Mouse (Mus musculus): ENCODE data around the gene Wipi2. TPM values are rescaled to one million over a fixed set of nuclear protein-coding genes. Genes with fewer than 3 reads are reported as not detected.
A peak's percentile ranks its signal among the peaks of the same experiment; 100 is the strongest.

Gene Wipi2
- total RNA-seq, 1 experiment from 2014 or later = 32.8 TPM

DNA sequence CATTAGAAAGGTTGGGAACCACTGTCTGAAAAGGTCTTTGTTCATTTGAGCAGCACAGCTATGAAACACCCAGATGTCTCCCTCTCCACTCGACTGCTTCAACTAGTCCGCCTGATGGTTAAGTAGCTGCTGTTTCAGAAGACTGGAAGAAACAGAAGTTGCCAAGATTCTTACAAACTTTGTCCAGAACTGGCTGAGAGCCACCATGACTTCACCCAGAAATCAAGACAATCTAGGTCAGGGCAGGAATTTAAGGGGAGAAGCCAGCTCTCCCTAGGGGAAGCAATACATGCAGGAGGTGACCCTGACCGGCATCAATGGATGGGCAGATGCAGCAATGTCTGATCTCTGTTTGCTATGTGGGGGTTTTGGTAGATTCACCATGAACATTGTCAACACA is 54.4 kb downstream of the Wipi2 start:
- ATAC-seq (replicated peaks; ENCODE audit: insufficient number of reproducible peaks, low FRiP score, low TSS enrichment, poor library complexity, severe bottlenecking) = no peak

DNA sequence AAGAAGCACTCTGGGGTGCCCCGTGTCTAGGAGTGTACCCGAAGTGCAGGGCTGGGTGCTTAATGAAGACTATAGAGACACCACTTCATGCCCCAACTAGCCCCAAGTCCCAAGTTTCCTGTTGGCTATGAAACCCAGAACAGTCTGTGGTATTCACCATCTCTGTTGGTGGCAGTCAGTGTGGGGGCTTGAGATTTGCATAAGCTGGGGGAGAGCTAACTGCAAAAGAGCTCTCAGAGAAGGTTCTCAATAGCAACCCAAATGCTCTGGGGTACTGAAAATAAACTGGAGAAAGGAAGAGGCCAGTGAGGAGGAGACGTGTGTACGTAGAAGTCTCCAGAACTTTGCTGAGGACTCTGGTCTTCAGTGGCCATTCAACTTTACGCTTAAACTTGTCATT is 55.0 kb downstream of the Wipi2 start:
- no peak for ATAC-seq (replicated peaks; ENCODE audit: insufficient number of reproducible peaks, low FRiP score, low TSS enrichment, poor library complexity, severe bottlenecking)

DNA sequence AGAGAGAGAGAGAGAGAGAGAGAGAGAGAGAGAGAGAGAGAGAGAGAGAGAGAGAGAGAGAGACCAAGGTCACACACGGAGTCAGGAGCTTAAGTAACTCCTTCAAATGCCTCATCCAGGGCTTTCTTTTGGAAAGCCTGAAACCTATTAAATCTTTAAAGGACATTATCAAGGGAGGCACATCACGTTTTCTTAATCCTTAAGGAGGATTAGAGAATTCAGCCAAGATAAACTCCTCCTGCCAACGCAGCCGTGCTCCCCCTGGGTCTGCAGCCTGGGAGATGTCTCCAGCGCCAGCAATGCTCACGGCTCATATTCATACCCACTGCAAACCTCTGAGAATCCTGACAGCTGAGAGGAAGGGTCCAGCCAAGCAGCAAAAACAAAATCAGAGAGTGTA is 61.4 kb downstream of the Wipi2 start:
- no peak for ATAC-seq (replicated peaks; ENCODE audit: insufficient number of reproducible peaks, low FRiP score, low TSS enrichment, poor library complexity, severe bottlenecking)

DNA sequence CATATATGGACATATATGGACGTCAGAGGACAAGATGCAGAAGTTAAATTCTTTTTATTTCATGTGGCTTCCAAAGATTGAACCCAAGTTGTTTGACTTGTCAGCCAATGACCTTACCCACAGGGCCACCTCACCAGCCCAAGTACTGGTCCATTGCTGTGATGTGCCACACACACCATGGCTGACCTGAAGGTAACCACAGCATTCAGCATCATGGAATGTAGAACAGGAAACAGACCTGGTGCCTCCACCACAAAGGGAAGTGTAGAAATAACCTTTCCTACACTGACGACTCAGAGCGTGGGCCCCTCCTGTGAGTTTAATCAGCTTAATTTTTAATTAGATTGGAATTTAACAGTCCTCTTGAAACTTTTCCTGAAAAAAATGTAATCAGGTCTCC is 62.8 kb downstream of the Wipi2 start:
- no peak for ATAC-seq (replicated peaks; ENCODE audit: insufficient number of reproducible peaks, low FRiP score, low TSS enrichment, poor library complexity, severe bottlenecking)

DNA sequence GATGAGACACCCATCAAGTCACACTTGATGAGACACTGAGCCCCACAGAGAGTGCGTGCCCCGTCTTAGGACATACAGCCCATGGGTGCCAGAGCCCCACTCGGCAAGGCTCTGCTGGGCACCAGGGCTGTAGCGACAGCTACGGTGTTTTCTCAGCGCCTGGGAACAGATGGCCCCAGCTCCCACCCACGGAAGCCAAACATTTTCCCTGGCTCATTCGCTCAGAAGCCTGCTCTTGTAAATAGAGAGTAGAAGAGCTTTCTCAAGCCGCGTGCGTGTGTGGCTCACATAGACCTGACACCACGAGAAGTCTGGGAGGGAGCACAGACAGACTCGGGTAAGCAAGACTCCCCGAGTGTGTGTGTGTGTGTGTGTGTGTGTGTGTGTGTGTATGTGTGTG is 64.8 kb downstream of the Wipi2 start, which contains the start of gene Slc29a4:
Gene Slc29a4 (plus strand): TSS at position 265 of the 400 bp plus-strand sequence.
- no peak for ATAC-seq (replicated peaks; ENCODE audit: insufficient number of reproducible peaks, low FRiP score, low TSS enrichment, poor library complexity, severe bottlenecking)

DNA sequence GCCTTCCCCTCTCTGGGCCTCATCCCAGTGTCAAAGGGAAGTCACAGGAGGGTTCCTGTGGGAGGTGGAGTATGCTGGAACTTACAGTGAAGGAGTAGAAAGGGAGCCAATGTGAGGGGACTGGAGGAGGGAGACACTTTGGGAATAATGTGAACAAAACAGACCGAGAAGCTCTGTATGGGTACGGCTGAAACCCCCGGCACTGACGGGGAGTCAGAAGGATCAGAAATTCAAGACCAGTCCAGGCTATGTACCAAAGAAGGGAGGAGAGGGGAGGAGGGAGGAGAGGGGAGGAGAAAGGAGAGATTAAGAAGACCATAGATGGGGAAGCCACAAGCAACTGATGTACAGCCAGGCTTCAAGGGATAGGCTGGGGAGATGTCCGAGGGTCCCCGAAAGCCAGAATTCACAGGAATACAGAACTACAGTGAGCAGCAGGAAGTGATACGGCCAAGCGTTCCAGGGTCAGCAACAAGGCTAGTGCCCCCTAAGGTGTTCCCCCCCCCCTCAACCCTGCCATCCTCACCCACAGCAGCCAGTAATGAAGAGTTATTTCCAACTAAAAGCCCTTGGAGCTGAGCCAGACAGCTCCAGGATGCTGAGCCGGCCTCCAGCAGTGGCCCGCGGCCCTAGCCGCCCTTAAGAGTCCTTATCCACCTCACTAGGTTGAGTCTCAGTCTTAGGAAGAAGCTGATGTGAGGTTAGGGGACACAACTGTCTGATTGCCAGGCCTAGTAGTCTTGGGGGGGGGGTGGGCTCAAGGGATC is 65.7 kb downstream of the Wipi2 start:
- ATAC-seq (replicated peaks; ENCODE audit: insufficient number of reproducible peaks, low FRiP score, low TSS enrichment, poor library complexity, severe bottlenecking) = no peak

DNA sequence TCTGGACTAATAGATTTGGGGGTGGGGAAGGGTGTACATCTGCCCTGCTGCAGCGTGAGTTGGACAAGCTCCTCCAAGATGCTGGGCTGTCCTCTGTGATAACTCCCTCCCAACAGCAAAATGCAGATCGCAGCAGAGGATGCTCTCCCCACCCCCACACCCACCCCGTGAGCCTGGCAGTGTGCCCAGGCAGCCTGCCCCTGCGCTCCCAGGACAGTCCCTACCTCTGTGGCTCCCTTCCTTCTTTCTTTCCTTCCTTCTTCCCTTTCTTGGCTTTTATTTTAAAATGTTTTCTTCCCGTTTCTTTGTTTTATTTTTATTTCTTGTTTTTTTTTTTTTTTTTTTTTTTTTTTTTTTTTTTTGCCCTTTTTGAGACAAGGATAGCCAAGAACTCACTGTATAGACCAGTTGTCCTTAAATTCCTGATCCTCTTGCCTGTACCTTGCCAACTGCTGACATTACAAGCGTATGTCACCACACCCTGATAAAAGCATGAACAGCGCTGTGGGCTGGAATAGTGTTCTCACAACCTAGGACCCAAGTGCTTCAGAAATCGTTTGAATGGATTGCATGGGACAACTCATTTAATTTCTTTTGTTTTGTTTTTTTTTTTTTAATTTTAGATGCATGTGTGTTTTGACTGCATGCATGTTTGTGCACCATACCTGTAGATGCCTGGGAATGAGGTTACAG is 66.4 kb downstream of the Wipi2 start:
- no peak for ATAC-seq (replicated peaks; ENCODE audit: insufficient number of reproducible peaks, low FRiP score, low TSS enrichment, poor library complexity, severe bottlenecking)

DNA sequence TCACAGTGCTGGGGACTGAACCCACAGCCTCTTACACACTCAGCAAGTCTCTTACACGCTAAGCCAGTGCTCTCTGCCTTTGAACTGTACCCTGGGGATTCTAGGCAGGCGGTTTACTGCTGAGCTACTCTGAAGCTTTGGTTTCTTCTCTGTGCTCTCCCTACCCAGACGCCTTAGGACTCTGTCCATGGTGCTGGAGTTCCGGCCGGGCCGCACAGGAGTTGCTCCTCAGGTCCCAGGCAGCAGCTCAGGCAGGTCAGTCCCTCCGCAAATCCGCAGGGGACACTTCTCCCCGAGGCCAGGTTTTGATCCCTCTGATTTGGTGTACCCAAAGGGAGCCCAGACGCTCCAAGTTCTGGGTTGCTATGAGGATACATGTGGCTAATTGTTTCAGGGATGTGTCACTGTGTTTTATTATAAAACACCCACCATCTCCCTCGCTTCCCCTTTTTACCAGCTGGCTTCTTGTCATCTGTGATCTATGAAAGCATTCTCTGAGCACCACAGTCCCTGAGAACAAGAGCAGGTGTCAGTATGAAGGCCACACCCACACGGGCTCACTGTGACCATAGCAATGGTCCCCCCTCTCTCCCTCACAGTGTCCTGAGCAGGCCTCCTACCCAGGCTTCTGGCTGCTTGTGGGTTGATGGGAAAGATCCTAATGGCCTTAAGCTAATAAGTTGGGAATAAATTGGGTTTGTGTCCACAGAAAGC is 67.3 kb downstream of the Wipi2 start:
- ATAC-seq (replicated peaks; ENCODE audit: insufficient number of reproducible peaks, low FRiP score, low TSS enrichment, poor library complexity, severe bottlenecking) = no peak

DNA sequence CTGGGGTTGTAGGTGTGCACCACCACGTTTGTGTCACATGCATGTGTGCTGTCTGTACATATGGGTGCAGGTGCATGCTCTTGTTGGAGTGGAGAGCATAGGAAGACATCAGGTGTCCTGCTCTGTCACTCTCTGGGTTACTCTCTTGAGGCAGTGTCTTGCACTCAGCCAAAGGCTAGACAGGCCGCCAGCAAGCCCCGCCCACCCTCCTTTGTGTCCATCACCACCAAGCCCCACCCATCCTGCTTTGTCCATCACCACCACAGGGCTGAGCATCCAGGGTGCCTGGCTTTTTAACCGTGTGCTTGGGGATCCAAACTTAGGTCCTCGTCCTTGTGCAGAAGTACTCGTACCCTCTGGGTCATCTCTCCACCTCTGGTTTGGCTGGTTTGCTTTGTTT is 68.8 kb downstream of the Wipi2 start:
- ATAC-seq (replicated peaks; ENCODE audit: insufficient number of reproducible peaks, low FRiP score, low TSS enrichment, poor library complexity, severe bottlenecking) = no peak

DNA sequence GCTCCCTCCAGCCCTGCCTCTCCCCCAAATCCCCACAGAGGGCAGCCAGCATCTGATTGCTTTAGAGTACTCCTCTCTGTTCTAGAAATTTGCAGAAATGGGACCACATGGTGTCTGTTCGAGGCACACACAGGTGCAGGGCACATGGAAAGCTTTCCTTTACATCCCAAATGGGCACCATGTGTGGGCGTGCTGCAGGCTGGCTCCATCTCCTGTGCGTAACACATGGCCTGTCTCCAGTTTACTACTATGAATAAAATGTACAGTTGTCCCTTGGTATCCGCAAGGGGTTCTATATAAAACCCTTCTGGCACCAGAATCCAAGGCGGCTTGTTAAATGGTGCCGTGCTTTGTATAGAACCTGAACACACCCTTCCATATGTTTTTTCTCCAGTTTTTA is 69.4 kb downstream of the Wipi2 start:
- no peak for ATAC-seq (replicated peaks; ENCODE audit: insufficient number of reproducible peaks, low FRiP score, low TSS enrichment, poor library complexity, severe bottlenecking)

DNA sequence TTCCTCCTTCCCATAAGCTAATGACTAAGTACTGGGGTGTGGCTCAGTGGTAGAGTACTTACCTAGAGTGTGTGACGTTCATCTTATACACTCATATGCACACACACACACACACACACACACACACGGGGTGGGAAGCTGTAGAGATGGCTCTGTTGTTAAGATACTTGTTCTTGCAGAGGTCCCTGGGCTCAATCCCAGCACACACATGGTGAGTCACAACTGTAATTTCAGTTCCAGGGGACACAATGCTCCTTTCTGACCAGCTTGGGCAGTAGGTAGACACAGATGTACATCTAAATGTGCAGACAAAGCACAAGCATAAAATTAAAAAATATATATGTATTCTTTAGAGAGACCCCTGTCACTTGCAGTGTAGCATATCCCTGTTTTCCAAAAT is 70.2 kb downstream of the Wipi2 start:
- ATAC-seq (replicated peaks; ENCODE audit: insufficient number of reproducible peaks, low FRiP score, low TSS enrichment, poor library complexity, severe bottlenecking) = no peak

DNA sequence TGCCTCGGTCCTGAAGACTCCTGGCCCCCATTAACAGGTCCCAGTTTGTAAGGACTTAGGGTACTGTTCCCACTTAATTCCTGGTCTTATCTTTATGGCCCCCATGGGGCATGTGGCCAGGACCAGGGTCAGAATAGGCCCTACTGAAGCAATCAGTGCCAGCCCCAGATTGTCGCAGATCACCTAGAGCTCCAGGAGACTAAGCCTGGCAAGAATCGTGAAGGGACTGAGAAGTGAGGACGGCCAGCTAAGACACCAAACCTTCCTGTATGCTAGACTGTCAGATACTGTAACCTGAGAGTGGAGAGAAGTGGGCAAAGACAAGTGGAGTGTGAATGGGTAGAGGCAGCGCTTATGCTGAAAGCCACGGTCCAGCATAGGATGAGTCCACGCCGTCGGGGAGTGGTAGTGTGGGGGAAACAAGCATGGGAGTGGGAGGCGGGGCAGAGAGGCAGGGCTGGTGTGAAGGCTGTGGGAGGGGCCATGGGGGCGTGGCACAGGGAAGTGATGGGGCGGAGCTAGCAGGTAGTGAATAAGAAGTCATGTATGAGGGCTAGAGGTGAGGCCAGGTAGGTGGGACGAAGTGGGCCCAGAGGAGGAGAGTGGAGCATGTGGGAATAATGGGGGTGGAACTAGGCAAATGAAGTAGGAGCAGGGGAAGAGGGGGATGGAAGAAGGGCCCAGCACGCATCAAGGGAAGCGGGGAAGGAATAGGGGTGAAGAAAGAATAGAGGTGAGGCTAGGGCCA is 73.5 kb downstream of the Wipi2 start:
- no peak for ATAC-seq (replicated peaks; ENCODE audit: insufficient number of reproducible peaks, low FRiP score, low TSS enrichment, poor library complexity, severe bottlenecking)

DNA sequence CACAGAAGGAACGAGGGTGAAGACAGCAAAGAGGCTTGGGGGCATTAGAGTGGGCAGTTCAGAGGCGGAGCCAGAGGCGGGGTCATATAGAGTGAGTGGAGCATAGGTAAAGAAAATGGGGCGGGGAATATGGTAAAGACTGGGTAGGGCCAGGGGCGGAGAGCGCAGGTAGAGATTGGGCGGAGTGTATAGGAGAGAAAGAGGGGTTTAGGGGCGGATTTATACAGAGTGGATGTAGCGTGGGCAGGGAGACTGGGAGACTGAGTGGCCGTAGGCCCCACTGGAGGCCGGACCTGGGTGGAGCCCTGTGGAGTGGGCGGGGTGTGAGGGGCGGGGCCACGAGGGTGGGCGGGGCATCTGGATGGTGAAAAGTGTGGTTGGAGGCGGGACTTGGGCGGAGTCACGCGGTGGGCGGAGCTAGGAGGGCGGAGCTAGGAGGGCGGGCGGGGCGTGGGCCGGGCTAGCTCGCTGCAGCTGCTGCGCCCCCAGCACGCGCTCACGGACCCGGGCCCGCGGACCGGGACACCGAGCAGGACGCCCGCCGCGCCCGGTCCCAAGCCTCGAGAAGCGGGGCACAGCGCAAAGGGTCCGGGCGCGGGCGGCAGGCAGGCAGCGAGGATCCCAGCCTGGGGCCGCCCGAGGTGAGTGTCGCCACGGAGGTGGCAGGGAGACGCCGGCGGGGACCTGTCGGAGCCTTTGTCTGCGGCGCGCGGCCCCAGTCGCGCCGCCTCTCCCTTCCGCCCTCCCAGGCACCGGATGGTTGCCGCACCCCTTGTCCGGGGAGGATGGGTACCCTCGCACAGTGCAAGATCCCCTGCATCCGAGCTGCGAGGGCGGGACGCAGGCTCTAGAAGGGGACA is 74.4 kb downstream of the Wipi2 start:
- ATAC-seq (replicated peaks; ENCODE audit: insufficient number of reproducible peaks, low FRiP score, low TSS enrichment, poor library complexity, severe bottlenecking) = 0 out of 2 replicates have a peak, but pooled peaks have one; percentile 22

DNA sequence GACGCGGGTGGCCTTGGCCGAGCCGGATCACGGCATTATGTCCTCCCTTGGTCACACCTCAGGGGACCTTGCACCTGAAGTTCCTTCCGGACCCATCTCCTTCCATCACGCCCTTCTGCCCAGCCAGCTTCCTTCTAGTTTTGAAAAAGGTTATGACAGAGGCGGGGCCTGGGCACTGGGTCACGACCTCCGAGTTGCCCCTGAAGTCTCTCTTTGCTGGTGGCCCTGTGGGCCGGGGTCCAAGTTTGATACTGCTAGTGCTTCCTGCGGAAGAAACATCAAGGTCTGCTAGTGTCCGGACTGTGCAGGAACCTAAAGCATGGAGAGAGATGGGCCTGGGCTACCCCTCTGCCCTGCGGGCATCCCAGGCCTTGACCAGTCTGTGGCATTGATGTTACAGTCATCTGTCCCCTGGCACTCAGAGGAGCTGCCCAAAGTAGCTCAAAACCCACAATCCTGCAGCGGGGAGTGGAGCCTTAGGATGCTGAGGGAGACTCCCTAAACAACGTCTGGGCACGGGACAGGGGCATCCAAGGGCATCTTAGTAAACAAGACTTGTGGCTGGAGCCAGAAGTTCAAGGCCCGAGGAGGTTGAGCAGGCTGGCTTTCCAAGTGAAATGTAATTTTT is 75.1 kb downstream of the Wipi2 start:
- ATAC-seq (replicated peaks; ENCODE audit: insufficient number of reproducible peaks, low FRiP score, low TSS enrichment, poor library complexity, severe bottlenecking) = no peak

DNA sequence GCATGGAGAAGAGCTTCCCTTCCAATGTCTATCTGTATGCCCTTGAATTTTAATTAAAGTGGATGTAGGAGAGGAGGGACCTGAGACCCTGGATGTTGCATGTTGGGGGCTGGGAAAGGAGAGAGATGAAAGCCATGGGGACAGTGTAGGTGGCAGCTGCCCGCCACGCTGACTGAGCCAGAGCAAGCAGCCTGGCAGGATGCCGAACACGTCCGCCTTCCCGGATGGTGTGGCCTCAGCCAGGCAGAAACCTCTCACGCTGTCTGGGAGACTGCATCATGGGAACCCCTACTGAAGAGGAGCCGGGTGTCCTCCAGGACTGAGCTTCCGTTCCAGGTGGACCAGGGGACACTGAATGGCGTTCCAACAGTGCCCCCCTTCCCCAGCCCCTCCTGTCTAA is 76.1 kb downstream of the Wipi2 start:
- ATAC-seq (replicated peaks; ENCODE audit: insufficient number of reproducible peaks, low FRiP score, low TSS enrichment, poor library complexity, severe bottlenecking) = no peak

DNA sequence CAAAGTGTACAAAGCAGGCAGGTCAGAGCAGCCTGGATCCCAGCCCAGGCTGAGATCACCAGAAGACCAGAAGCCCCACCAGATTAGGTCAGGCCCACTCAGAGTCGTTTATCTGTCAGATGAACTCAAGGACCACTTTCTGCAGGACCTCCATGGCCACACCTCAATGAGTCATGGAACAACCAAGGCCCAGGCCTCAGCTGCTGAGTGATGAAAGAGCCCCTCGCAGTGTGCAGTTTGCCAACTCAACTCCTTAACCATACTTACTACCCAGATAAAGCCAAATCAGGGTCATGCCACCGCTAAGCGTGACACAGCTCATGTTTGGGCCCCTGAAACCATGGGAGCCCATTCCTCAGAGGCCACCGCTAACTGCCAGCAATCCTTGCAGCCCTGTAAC is 80.2 kb downstream of the Wipi2 start:
- ATAC-seq (replicated peaks; ENCODE audit: insufficient number of reproducible peaks, low FRiP score, low TSS enrichment, poor library complexity, severe bottlenecking) = no peak

DNA sequence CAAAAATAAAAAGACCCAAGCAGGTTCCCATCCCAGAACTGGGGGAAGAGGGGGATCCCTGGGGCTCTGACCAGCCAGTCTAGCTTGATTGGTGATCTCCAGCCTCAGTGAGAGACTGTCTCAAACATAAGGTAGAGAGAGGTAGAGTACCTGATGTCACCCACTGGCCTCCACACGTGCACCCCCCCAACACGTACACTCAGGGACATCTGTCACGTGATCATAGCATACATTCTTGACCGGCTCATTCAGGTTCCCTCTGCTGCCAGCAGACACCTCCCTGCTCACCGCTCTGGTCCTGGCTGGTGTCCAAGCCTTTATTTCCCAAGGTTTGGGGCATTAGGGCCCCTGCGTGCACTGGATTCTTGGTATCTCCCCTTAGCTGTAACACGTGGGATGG is 81.9 kb downstream of the Wipi2 start:
- ATAC-seq (replicated peaks; ENCODE audit: insufficient number of reproducible peaks, low FRiP score, low TSS enrichment, poor library complexity, severe bottlenecking) = no peak

DNA sequence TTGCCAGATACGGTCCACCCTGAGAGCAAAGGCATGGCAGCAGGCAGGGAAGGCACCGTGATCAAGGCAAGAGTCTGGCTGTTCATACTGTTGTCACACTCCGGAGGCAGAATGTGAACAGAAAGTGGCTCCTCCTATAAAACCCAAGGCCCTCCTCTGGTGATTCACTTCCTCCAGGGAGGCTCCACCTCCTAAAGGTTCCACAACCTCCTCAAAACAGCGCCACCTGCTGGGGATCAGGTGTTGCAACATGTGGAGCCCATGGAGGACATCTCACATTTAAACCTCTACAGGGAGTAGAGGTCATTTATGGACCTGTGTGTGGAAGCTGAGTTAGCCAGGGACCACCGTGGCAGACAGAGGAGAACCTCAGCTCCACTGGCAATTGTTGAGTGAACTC is 84.9 kb downstream of the Wipi2 start:
- no peak for ATAC-seq (replicated peaks; ENCODE audit: insufficient number of reproducible peaks, low FRiP score, low TSS enrichment, poor library complexity, severe bottlenecking)

All from monocyte, adult 5-6 weeks (primary cell).